Mouse (Mus musculus) gastrocnemius, postnatal 14 days (tissue): ENCODE results near the gene Fgfr2. TPM values are rescaled to one million over a fixed set of nuclear protein-coding genes. Genes with fewer than 3 reads are reported as not detected.
"Not testable (repeated sequence)": the region's sequence is repeated elsewhere in the genome, so short reads cannot be mapped to it uniquely, and the experiment has no call there.

Experiments
- DNase-seq: peaks from one replicate; pipeline ENCODE4 v3.0.0; 2021; ENCODE audit warnings: mixed read lengths
- intact Hi-C: fragments of 180-260 bp; cut with DNase I; formaldehyde crosslinking; loops from one replicate; pipeline ENCODE4 v1.15.1; 2025; ENCODE audit warnings: low total_unique reads
- total RNA-seq, 2 experiments: library from RNA; stranded (reverse); gene quantifications; 2 replicates each; pipeline ENCODE4 v1.2.3; 2021

Fgfr2 gene
- total RNA-seq, 2 experiments from 2014 or later, result 1.2 to 1.8 TPM

DNA sequence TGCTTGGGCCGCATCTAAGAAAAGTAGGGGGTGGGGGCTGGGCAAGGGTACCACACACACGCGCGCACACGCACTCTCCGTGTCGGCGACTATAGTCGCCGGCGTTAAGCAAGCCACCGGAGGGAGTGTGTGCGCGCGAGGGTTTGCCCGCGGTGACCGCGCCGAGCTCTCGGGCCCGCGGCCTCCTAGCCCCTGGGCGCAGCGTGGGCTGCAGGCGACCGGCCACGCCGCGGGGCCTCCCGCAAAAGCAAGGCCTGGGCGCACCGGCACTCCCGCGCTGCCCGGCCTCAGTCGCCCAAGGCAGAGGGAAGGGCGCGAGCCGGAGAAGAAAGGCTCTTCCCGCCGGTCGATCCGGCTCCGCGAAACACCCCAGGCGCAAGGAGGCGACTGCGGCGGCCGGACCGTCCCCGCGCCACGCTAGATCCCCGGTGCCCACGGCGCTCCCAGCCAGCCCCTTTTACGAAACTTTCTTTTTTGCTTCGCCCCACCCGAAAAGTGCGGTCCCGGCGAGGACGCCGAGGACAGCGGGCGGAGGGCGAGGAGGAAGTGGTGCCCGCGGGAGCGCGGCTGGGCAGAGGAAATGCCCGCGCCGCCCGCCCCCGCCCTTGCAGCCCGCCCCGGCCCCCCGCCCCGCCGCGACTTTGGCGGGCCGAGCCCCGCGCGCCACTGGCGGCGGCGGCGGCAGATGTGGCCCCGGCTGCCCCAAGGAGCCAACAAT is 1.3 kb downstream of the Fgfr2 start:
- peak; percentile 35 for DNase-seq
- intact Hi-C loops, result loop anchor here (5.0 kb wide), 1 partner anchor 65 kb away; no protein-coding TSS in a partner anchor

DNA sequence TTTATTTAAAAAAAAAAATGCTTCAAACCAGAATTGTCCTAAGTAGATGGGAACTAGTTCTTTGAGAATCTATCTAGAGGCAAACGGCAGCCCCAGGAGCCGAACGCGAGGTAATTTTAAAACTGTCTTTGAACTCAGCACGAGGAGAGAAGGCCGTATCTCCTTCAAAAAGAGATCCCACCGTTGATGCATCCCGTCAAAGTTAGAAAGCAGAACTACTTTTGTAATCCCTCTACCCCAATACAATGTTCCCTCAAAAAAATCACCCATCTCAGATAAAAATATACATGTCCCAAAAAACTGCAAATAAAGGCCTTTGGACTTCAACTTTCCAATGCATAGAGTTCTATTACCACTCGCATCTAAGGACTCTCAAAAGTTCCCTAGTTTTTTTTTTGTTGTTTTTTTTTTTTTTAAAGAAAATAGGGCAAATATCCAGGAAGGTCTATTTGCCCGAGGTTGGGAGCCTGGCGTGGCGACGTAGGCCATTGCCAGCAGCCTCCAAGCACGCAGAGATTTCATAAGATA is 2.0 kb downstream of the Fgfr2 start:
- no peak for DNase-seq
- intact Hi-C loops, result loop anchor here (5.0 kb wide), 1 partner anchor 64 kb away; no protein-coding TSS in a partner anchor

DNA sequence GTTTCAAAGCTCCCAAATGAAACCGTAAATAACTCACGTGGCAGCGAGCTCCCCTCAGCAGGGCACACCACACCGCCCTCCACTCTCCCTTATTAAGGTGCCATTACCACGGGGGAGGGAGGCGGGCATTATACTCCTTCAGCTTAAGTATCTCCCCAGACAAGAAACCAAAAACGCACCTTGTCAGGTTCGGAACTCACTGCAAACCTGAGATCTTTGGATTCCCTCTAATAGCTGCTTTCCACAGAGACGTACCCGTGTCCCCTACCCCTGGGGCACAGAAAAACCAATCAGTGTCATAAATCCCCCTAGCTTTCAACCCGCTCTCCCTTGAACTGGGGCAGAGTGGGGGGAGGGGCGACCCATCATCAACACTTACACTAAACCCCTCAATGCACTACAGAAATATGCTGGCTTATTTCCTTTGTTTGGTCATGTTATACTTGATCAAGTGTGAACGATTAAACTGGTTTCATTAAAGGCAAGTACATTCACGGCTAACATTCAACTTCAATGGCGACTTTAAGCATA is 2.9 kb downstream of the Fgfr2 start:
- intact Hi-C loops, result loop anchor here (5.0 kb wide), 1 partner anchor 63 kb away; no protein-coding TSS in a partner anchor
- DNase-seq, result no peak

DNA sequence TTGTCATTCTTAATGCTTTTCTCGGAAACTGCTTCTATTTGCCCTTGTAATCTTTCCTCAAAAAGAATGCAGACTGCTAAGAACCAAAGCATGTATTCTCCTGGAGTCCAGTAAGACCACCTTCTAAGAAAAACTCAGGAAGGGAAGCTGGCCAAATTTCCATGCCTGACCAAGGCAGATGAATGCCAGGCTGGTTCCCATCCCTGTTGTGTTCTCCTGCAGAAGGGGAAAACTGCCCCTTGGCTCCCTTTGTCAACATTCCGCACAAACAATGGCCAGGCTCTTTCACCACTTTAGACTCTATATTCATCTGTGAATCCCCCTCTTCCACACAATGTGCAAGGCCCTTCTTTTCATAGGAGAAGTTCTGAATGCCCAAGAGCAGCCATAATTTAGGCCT is 5.3 kb downstream of the Fgfr2 start:
- intact Hi-C loops, result loop anchor here (10.0 kb wide), 1 partner anchor 83 kb away; no protein-coding TSS in a partner anchor
- no peak for DNase-seq

DNA sequence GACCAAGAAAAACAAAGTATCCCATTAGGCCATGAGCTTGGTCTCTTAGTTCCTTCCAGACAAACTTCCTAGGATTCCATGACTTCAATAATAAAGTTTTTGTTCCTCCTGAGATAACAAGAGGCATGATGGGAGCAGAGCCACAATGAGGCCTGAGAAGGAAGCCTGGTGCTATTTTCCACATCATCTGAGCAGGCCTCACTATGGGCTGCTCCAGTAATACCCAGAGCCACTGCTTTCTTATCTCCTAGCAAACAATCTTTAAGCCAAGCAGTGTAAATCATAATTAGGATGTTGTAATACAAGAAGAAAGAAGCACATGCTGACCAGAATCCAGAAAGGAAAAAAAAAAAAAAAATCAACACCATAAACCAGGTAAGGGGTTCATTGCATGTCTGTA is 6.6 kb downstream of the Fgfr2 start:
- intact Hi-C loops, result loop anchor here (10.0 kb wide), 1 partner anchor 82 kb away; no protein-coding TSS in a partner anchor
- no peak for DNase-seq

DNA sequence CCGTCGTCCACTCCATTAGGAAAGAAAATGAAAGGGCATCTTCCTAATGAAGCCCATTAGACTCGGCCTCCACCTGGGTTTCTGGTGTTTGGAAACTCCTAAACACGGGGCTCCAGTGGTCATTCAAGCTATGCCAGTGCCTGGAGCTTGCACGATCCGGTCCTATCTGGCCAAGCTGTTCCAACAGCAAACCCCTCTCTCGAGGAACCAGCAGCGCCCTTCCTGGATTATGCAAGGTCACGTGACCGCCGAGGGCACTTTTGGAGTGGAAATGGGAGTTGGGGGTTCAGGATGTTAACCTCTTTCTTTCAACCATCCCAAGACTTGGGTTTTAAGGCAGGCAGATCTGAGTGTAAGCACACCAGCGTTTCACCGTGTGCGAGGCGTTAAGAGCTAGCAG is 7.3 kb downstream of the Fgfr2 start:
- intact Hi-C loops, result loop anchor here (10.0 kb wide), 1 partner anchor 81 kb away; no protein-coding TSS in a partner anchor
- no peak for DNase-seq

DNA sequence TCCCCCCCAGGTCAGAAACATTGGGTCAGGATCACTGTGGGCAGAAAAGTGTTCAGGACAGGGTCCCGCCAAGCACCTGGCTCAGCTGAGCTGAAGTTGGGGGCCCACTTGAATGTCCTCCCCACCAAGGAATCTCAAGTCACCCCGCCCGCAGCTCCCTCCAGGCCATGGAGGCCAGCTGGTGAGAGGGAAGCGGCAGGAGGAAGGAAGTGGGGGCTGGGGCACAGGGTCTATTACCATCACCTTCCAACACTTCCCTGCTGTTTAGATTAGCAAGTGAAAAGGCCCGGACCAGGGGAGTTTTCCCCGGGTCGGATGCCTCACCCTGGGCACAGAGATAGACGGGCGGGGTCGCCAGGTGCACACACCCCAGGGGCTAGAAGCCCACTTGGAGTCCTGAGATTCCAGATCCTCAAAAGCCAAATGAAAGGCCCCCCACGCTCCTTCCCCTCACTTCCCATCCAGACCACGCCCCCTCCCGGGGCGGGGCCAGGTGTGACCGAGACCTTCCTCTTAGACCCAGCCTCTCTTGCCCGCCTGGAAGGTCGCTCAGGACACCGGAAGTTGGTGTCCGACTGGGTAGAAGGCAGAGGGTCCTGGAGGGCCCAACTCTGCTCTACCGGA is 8.2 kb downstream of the Fgfr2 start:
- intact Hi-C loops, result loop anchor here (10.0 kb wide), 1 partner anchor 80 kb away; no protein-coding TSS in a partner anchor
- DNase-seq, result peak; percentile 17

DNA sequence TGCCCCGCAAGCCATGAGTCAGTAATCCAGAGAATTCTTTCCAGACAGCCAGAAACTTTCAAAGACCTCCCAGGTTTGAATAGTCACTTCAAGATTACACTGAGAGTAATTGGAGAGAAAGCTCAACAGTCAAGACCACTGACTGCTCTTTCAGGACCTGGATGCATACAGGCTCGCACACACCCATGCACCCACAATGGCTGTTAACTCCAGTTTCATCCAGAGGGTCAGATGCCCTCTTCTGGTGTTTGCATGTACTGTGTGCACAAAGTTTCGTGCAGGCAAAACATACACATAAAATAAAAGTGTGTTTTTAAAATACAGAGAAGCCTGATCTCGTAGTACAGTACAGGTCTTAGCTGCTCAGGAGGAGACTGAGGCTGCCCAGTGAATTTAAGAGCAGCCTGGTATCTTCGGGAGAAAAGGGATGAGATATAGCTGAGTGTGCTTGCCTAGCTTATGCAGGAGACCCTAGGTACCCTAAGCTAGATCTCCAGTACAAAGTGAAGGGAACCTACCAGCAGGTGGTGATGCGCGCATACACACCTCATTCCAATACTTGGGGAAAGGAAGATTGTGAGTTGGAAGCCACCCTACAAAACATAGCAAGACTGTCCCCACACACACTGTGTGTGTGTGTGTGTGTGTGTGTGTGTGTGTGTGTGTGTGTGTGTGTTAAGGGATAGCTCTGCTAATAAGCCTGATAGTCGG is 9.8 kb downstream of the Fgfr2 start:
- intact Hi-C loops, result loop anchor here (10.0 kb wide), 1 partner anchor 79 kb away; no protein-coding TSS in a partner anchor
- no peak for DNase-seq

DNA sequence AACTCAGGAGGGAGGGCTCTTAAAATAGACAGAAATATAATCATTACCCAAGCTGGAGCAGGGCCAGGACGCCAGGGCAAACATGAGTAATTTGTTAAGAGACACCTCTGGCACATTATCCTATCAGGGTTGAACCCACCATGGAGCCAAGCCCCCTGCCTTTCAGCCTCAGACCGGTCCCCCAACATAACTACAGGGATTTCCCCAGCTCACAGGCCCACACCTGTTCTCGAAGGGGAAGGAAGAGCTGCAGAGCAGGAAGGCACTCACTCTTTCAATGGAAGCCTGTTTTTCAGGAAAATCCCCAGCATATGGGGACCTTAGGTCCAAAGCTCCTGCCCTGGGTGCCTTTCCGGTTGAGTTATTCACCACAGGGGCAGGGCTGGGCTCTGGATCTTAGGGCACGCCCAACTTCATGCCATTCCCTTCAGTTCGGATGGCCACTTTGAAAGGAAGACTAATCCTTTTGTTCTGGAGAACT is 10.8 kb downstream of the Fgfr2 start:
- intact Hi-C loops, result loop anchor here (10.0 kb wide), 1 partner anchor 78 kb away; no protein-coding TSS in a partner anchor
- no peak for DNase-seq

DNA sequence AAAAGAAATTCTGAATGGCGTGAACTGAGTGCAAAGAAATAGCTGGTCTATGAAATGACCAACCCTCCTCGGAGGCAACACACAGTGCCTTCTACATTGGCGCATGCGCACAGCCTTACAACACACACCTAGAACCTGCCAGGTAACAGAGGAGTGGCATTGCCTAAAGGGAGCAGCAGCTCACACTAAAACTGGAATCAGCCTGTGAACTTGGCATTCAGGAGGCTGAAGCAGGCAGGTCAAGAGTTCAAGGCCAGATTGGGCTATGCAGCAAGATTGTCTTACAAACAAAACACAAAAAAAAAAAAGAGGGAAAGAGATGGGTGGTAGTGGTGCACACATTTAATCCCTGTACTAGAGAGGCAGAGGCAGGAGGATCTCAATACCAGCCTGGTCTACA is 13.7 kb downstream of the Fgfr2 start:
- intact Hi-C loops, result no loop called here
- DNase-seq, result no peak

DNA sequence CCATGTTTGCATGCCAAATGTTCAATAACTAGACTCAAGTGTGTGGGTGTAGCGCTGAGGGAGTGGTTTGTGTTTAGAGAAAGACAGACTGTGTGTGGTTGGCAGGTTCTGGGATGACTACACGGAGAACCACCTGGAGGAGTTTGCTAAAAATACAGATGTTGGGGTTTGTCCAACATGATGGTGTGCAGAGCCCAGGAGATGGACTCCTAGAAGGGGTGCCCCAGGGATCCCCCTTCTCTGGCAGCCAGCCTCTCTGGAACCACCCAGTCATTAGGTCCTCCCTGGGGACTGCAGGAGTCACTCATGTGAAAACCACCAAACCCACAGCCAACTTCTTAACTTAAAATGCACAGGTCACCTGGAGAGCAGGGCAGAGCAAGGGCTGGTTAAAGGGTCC is 14.5 kb downstream of the Fgfr2 start:
- intact Hi-C loops, result no loop called here
- no peak for DNase-seq

DNA sequence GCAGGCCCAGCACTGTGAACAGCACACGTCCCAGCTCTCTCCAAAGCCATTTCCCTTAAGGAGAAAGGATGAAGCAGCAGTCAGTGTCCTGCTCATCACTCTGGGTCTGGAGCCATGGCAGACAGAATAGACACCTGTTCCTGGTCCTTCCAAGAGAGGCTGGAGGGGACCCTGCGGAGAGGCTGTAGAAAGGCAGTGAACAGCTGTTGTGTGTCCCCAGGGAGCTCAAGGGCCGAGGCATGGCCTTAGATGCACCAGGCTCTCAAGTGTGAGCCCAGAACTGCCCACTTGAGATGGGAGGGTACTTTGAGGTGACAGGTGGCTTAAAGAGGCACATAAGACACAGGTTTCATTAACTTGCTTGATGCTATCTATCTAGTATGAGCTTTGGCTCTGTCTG is 20.6 kb downstream of the Fgfr2 start:
- DNase-seq, result peak; percentile 50

DNA sequence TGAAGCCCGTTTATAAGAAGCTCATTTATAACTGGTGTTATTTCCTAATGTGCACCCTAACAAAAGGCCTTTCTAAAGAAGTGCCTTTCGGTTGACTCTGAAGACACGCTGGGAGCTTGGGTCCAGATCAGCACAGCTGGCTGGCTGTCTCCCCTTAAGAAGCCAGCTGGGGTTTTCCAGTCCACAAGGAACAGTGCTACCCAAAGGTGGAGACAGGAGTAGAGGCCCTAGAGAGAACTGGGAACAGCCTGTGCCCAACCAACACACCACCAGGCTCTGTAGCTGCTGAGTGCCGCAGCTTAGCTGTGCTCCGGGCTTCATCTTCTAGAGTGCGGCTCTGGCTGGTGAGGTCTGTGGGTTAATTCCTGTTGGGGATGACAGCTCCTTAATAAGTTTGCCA is 22.1 kb downstream of the Fgfr2 start:
- intact Hi-C loops, result no loop called here
- DNase-seq, result peak; percentile 24

More for the DNA sequence above, 20.6 kb downstream of the Fgfr2 start:
- intact Hi-C loops, result no loop called here

DNA sequence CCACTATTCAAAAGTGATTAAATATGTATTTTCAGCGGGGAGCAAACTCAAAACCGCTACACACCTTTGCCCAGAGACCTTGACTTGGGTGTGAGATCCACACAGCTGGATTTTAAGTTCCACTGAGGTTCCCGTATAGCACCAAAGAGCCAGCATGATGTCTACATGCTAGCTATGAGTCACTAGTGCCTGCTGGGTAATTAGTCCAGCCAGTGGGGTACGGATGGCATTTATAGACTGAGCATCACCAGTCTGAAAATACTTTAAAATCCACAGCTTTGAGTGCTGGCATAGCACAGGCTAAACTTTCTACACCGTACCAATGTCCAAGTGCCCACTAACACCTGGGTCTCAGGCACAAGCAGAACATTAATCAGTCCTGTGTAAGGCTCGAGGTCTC is 23.0 kb downstream of the Fgfr2 start:
- intact Hi-C loops, result no loop called here
- no peak for DNase-seq

DNA sequence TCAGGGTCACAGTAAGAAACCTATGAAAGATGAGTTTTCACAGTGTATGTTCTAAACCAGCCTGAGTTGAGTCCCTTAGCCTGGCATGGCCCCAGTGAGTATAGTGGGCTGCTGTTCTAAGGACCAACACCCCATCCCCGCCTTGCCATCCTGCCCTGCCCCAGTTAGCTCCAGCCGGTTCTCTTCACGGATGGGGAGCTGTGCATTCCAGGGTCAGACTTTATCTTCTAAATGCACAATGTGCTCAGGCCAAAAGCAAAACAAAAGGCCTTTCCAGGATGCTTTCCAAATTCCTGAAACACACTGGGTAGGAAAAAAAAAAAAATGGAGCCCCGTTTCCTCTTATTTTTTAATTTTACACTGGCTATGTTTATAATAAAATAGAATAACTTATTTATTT is 23.9 kb downstream of the Fgfr2 start:
- no peak for DNase-seq
- intact Hi-C loops, result no loop called here

DNA sequence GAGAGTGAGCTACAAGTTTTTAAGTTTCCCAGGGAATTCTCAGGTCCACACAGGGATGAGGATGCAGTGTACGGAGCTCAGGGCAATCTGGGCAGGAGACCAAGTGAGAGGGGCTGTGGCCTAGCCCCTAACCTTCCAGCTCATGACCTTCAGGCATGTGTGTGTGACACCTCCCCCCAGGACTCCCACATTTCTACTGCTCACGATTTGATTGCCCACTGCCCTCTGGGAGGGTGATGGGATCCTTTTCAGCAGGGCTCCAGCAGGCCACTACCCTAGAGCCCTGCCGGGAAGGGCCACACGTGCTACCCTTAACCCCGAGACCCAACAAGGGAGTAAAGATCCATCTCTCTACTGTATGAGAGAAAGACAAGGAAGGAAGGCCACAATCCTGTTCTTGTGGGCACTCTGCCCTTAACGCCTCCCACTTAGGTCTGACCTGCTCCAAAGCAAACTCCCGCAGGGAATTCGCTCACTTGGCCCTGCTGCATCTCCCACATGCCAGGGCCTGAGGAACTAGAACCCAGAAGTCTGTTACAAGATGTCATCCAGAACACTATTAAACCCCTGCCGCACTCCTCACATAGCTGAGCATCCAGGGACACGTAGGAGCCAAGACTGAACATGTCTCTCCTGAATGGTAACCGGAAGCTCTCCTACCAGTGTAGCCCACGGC is 24.9 kb downstream of the Fgfr2 start:
- intact Hi-C loops, result no loop called here
- peak; percentile 24 for DNase-seq

DNA sequence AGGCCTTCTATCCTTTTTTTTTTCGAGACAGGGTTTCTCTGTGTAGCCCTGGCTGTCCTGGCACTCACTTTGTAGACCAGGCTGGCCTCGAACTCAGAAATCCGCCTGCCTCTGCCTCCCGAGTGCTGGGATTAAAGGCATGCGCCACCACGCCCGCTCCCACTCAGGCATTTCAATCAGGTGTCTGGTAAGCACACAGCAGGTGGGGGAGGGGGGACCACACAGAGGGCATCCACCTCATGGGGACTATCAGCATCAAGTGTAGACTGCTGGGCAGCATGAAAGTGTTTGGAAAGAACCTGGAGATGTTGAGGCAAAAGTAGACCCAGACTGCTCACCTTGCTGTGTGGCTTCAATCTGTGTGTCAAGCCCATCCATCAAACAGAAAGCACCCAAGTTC is 27.5 kb downstream of the Fgfr2 start:
- DNase-seq, intact Hi-C loops: not testable (repeated sequence)

DNA sequence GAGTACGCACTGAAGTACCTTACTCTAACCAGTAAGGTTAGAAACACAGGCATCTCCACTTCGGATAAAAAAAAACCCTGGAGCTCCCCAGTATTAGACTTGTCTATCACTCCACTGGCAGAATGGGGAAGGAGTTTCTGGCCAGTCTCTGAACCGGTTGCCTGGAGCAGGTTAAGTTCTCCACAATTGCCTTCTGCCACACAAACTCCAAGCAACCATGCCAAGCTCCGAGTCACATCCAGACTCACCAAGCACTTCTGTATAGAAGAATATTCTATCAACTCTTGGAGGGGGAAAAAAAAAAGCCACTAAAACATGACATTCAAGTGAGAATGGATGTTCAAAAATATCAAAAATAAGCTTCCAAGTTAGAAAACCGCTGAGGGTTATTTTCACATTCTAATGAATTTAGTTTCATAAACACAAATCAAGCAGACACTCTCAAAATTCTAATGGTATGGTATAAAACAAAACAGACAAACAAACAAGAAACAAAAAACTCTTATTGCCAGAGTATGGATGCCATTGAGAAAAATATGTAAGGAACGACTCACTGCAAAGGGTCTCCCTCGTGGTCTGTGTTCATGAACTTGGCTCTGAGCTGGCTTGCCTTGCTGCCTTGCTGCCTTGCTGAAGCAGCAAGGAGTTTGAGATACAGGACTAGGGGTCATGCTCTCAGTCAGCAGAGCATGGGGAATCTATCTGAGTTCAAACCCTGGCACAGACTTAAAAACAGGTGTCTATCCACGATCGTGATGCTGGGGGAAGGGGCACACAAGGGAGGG is 28.2 kb downstream of the Fgfr2 start:
- intact Hi-C loops, result no loop called here

More for the DNA sequence above, 28.2 kb downstream of the Fgfr2 start:
- DNase-seq, result no peak
